Mouse (Mus musculus): Measurements from ENCODE around the gene Synrg.

Gene Synrg

DNA sequence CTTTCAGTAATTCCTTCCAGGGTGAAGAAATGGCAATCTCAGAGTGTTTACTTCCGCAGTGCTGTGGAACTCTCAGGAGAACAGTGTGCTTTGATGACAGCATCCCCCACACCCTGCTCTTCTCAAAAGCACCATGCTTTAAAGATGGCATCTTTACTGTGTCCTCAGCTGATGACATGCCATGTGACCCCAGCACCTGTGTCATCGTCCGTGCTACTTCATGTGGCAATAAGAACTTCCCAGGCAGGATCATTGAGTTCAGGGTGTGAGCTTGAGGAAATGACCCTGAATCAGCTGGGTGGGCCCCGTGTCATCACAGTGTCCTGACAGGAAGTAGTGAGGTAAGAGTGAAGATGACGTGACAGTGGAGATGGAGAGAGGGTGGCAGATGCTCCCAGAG lies 68.3 kb downstream of the Synrg start:
- intact Hi-C loops (cut with DNase I): loop anchor here (10.0 kb wide), 1 partner anchor 248 kb away; no protein-coding TSS in a partner anchor

DNA sequence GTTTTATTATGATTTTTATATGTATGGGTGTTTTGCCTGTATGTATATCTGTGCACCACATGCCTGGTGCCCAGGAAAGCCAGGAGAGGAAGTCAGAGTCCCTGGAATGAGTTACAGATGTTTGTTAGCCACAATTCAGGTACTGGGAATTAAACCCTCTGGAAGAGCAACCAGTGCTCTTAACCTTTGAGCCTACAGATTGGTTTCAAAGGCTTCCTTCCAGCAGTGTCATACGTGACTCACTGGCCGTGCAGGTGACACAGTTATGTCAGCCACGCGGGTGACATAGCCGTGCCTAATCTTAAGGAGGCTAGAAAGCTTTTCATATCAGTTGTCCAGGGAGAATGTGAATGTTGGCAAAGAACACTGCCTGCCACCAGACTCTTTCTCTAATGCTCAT lies 69.4 kb downstream of the Synrg start:
- intact Hi-C loops (cut with DNase I): loop anchor here (10.0 kb wide), 1 partner anchor 249 kb away; no protein-coding TSS in a partner anchor

DNA sequence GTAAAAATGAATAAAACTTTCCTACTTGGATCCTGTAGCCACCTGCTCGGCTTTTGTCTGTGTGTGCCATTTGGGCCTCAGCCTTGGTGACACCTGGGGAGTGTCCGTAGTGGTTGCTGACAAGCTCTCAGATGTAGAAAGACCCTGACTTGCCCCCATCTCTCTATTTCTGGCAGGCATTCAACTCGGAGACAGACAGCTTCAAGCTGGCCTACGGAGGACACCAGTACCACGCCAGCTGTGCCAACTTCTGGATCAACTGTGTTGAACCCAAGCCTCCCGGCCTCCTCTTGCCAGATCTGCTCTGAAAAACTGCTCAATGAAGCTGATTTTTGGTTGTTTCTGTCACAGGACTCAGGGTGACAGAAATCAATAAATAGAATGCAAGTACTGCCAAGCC lies 76.4 kb downstream of the Synrg start:
- intact Hi-C loops (cut with DNase I): no loop called here

DNA sequence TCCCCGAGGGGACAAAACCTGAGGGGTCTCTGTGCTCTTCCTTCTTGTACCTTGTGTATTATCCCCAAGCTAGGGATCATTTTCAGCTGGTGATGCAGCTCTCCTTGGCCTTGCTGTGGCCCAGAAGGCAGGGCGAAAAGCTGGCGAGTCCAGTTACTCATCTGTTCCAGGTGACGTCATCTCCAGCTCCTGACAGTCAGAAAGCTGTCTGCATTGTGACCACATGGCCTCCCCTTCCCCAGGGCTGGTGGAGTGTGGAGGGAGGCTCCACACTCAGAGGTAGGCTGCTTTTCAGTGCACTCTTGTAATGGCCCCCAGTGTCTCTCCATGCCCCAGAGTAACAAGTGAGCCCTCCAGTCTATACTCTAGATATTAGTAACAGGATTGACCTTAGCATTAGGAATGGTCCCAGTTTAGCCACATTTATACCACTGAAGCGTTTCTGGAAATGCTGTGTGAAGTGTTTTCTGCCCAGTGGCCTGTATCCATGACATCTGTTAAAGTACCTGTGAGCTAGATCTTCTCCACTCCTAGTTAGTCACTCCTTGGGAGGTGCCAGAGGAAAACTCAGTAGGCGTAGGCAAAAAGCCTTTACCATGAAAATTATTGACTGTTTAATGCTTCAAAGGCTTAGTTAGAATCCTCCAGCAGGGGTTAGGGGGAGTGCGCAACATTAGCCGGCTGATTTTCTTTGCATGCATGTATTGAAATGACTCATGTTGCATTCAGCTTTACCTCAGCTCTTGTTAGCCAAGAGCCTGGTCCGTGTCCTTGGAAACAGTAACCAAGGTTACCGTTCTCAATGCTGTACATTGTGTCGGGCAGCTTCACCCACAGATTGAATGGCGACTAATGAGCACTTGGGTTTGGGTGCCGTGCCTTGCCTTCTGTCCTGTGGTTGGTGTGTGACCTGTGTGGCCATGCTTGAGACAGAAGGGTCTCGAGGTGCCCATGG lies 78.9 kb downstream of the Synrg start:
- intact Hi-C loops (cut with DNase I): no loop called here

DNA sequence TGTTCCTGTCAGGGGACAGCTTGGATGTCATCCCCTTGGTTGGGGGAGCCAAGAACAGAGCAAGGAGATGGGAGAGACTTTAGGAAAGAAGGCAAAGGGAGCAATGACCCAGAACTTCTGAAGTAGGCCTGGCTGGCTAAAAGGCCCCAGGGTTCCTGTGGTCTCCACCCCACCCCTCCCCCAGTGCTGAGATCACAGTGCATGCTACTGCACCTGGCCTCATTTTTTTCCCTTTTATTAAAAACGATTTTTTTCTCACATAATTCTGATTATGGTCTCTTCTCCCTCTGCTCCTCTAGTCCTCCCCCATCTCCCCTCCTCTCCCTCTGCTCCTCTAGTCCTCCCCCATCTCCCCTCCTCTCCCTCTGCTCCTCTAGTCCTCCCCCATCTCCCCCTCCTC lies 80.8 kb downstream of the Synrg start:
- intact Hi-C loops (cut with DNase I): no loop called here

DNA sequence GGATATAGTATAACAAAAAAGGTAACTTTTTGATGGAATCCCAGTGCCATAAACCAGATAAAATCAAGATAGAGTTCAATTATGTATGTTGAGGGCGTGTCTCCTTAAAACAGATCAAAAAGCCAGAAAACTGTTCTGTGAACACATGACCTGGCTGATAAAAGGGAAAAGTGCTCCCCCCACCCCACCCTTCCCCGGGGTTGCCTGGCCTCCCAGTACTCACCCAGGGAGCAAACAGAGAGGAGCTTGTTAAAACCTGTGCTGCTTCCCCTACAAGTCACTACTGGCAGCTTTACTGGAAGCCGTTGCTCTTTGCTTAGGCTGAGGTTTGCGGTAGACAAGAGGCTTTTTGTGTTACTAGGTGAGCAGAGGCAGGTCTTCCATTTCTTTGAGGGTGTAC lies 83.0 kb downstream of the Synrg start:
- intact Hi-C loops (cut with DNase I): no loop called here

DNA sequence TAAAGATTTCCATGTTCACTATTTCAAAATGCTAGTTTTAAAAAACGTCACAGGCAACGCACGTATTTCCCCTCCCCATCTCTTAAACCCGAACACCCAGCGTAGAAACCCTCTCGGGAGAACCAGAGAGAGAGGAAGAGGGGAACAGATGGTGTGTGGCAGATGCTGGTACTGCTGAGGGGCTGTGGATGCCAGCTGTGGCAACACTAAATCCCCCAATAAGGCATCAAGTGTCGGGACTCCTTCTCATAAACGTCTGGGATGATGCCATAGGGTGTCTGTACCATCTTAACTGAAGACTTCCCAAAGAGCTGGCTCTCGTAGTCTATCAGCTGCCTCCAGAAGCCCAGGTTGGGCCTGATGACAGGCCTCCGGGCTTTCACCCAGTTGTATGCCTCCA lies 84.2 kb downstream of the Synrg start:
- intact Hi-C loops (cut with DNase I): no loop called here

DNA sequence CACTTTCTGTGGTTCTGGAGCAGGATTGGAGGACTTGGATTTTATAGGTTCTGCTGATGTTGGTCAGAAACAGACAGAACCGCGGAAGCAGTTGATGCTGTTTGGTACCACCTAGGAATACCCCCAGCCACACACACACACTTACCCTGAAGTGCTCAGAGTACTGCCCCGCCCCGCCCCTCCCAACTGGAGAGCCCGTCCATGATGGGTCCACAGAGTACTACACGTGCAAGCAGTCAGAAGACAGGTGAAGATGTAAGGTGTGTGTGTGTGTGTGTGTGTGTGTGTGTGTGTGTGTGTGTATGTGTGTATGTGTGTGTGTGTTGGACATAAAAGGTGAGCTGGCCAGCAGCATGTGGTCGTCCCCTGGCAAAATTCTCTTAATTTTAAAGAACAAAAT lies 88.8 kb downstream of the Synrg start:
- intact Hi-C loops (cut with DNase I): no loop called here

DNA sequence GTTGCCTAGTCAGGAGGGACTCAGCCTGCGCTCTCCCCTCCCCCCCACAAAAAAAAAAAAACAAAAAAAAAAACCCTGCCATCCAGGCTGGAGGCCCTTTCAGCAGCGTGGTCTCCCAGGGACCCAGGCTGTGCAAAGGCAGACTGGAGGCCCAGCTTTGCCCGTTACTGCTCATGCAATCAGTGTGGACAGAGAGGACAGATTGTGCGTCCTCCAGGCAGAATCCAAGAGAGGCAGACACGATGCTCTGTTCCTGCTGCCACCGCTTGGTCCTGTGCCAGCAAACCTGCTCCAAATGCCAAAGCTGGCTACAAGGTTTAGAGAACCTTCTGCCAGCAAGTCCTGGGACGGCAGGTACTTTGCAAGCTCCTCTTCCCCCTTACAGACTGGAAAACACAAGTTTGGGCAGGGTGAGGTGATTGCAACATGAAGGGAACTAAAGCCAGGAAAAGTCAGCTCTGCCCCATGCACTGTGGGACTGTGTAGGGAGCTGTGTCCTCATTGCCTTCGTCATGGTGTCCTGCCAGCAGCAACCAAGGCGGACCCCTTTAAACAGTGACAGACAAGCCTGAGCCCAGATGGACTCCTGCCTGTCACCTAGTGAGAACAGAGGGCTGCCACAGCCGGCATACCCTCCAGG lies 89.4 kb downstream of the Synrg start:
- intact Hi-C loops (cut with DNase I): no loop called here

DNA sequence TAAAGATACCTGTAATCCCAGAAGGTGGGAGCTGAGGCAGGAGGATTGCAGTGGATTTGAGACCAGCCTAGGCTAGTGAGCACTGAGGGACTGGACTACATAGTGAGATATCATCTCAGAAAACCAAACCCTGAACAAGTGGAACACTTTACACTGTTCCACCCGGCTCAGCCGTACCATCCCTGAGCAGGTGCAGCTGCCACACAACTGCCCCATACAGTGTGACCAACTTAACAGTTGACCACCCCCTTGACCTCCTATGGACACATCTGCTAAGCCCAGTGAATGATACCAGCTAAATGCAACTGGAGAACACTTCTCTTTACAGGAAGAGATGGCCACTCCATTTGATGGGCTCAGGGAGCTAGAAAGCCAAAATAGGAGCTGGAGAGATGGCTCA lies 93.2 kb downstream of the Synrg start:
- intact Hi-C loops (cut with DNase I): no loop called here

DNA sequence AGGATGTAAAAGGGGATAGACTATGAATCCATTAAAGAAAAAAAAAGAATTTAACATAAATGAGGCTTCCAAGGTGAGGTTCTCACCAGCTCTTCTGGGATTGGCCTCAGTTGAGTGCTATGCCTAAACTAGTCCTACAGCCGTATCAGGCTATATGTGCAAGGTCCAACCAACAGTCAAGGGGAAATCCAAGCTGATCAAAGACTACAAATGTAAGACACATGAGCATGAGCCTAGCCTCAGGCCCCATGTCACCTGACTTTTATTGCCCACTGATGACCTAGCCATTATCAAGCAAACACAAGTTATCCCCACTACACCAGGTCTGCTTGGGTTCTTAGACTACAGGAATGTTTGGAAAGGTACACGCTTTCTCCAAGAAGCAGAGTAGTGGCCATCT lies 95.6 kb downstream of the Synrg start:
- intact Hi-C loops (cut with DNase I): no loop called here

DNA sequence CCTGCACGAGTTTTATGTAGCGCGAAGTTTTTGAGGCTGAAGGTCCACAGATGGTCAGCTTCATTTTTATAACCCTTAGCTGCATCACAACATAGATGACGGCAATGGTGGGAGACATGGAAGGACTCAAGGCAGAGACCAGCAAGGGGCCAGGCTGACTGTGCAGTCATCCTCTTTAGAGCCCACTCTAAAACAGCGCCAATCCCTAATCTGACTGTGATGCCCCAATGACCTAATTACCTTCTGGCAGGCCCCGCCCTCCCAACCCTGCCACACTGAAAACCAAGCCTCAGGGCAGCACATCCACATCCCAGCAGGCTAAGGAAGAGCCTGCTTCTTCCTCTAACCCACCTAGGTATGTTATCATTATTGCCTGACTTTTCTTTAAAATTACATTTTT lies 96.4 kb downstream of the Synrg start:
- intact Hi-C loops (cut with DNase I): no loop called here

DNA sequence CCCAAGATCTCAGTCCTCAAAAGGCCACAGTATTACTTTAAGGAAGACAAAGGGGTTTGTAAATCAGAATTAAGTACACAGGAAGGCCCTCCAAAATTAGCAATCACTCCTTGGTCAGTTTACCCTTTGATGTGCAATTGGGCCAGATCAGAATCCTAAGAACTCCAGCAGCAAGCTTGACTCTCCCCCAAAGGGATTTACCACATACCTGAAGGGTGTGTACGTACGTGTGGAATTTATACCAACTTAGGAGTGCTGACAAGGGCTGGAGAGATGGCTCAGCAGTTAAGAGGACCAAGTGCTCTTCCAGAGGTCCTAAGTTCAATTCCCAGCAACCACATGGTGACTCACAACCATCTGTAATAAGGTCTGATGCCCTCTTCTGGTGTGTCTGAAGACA lies 97.7 kb downstream of the Synrg start:
- intact Hi-C loops (cut with DNase I): no loop called here

DNA sequence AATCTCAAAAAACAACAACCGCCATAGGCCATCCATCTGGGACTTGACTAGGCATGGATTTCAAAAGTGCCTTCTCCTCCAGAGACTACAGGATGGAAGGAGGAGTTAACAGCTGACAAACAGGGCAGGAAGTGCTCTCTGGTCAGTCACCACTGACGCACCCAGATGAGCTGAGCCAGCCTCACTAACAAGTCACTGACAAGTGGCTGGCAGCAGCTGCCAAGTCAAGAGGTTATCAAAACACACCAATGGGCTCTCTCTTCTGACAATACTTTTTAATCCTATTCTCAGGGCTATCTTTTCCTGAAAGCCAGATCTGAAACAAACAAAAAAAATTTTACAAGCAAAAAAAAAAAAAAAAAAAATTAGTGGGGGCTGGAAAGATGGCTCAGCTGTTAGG lies 98.6 kb downstream of the Synrg start:
- intact Hi-C loops (cut with DNase I): no loop called here

DNA sequence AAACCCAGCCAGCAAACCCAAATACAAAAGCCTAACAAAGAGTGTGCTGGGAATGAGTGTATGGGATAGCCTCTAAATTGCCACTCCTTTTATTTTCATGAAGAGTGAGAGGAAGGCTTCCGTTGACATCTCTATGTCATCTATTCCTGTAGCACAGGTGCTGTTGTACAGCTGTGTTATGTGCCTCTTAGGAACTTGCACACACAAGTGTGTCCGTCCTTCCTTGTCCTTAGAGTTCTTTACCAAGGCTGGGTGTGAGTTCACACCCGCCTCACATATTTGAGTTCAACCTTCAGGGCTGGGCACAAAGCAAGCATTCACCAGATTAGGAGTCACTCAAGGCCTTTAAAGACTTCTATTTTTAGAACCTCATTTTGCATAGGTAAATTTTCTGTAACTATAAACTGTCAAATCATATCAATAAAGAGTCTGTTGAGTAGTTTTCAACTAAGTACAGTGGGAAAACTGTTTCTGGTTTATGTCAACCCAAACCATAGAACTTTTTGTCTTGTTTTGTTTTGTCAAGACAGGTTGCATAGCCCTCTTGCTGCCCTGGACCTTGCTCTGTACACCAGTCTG lies 99.5 kb downstream of the Synrg start:
- intact Hi-C loops (cut with DNase I): no loop called here

DNA sequence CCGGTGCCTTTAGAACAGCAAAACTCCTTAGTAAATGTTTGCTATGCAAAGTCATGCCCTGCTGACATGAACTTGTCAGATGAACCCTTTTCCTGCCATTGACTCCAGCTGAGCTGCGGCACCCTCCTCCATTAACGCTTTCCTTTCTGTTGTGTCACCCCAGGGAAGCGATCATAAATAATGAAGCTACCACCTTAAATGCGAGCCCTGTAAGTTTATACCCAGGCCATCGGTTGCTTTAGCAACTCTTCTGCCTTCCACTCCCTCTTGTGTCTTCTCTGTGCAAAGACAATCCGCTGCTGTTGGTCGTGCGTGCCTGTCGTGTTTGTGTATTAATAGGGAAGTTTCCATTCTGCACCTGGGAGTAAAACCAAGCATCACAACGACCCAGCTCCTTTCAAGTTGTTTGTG lies 101.8 kb downstream of the Synrg start:
- intact Hi-C loops (cut with DNase I): no loop called here

DNA sequence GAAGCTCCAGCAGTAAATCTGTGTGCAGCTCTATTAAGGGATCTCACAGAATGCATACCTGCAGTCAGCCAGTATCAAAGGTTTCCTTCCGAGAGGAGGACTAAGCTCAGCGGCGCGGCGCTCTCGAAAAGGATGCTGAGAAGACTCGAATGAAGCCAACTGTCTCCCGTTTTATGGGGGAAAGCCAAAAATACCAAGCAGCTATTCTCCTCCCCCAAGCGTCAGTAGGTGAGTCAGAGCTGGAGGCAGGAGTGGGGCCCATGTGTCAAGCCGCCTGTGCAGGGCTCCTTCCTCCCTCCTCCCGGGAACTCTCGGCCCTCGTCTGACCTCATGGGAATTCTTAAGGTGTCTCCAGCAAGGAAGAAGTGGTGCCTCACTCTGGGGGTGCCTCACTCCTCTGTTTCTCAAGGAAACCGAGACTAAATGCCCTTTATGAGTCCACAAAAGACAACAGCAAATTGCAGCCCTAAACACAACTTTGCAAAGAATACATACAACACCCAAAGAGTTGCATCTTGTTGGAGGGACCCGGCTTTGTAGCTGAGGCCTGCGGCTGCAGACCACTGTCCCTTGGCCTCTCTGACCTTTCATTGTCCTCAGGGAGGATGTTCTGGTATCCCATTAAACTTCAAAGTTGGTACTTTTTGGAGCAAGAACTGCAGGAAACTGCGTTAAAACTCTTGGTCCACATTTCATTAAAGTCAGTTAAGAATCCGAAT lies 102.9 kb downstream of the Synrg start:
- intact Hi-C loops (cut with DNase I): no loop called here

DNA sequence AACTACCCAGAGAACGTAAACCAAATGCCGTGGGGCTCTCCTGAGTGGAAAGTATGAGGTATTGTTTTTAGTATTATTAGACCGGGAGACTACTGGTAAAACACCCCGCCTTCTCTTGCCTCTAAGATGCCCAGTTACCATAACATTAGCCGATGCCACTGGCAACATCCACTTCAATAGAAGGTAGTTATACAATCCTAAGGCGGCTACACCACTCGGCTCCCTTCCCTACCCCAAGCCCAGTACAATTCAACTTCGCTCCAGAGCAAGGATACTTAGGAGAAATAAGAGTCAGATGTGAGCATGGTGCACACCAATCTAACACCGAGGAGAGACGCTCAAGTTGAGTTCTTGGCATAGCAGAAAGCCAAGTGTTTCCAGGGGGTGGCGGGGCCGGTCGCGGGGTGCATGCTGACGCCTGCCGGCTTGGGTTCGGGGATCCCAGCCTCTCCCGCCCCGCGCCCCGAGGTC lies 103.5 kb downstream of the Synrg start:
- intact Hi-C loops (cut with DNase I): no loop called here

DNA sequence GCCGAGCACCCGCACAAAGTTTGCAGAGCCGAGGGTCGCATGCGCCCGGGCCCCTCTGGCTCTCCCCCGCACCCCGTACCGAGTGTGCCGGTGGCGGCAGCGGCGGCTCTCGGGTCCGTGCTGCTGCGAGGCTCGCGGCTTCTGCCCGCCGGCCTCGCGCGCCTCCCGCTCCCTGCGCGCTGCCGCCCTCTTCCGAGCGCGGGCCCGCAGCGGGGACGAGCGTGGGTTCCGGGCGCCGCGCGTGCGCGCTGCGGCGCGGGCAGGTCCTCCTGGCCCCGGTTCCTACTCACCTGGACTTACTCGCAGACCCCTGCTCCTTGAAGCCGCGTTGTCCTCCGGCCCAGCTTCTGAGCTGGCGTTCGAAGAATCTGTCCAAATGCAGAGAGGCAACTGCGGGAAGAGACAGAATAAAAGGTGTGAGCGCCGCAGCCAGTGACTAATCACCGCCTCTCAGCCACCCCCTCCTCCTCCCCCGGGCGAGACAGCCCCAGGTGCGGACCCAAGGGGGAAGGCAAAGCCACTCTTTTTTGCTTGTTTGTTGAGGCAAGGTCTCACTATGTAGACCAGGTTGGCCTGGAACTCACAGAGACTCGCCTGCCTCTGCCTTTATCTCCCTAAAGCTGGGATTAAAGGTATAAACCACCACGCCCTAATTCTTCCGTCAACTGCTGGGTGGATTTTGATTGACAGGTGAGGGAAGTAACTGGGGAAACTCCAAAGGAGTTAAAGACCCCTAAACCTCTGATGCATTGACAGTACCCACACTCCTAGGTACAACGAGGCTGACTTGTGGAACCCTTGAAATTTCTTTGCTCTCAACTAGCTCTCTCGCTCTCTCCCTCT lies 104.2 kb downstream of the Synrg start:
- intact Hi-C loops (cut with DNase I): no loop called here

DNA sequence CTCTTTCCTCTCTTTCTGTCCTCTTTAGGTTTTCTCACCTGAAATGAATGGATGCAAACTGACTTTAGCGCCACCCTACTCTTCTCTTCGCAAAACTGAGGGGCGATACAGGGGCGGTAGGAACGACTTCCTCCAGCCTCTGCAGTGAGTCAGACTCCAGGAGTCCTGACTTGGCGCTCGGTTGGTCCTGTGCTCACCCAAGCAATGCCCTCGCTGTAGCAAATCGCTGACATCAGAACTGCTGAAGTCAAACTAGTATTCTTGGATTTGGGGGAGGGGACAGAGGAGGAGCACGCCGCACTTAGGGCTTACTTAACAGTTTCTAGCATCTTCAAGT lies 104.8 kb downstream of the Synrg start, which contains the start of gene Dusp14:
Gene Dusp14 (minus strand): TSS at position 228 of the 337 bp plus-strand sequence.
- intact Hi-C loops (cut with DNase I): no loop called here
